Mouse (Mus musculus) midbrain, postnatal 0 days (tissue): Measurements from ENCODE around the gene Hif3a. TPM values are rescaled to one million over a fixed set of nuclear protein-coding genes. Genes with fewer than 3 reads are reported as not detected.

ENCODE experiments used
- ATAC-seq: fragments of 200-750 bp; cut with Nextera tagmentation; 2 replicates; pipeline ENCODE4 v1.8.0; 2017; ENCODE audit warnings: moderate number of reproducible peaks, mild to moderate bottlenecking, moderate TSS enrichment, moderate library complexity; ENCODE audit not compliant: low FRiP score
- DNase-seq: peaks from one replicate; pipeline ENCODE4 v3.0.0-alpha.2; 2015; ENCODE audit warnings: low spot score
- H3K27ac ChIP-seq: fragments of 300-500 bp; sonication (generic); 2 replicates; pipeline ENCODE4 v1.5.1; 2014; ENCODE audit warnings: low read depth, mild to moderate bottlenecking, low read length, mixed read lengths
- H3K27me3 ChIP-seq: fragments of 300-500 bp; sonication (generic); 2 replicates; pipeline ENCODE4 v1.6.1; 2014; ENCODE audit warnings: low read length, control low read depth, mixed read lengths; ENCODE audit not compliant: insufficient read depth
- H3K36me3 ChIP-seq: fragments of 300-500 bp; sonication (generic); 2 replicates; pipeline ENCODE4 v1.6.1; 2014; ENCODE audit warnings: low read length, control low read depth, mixed read lengths; ENCODE audit not compliant: insufficient read depth
- H3K4me1 ChIP-seq: fragments of 300-500 bp; sonication (generic); 2 replicates; pipeline ENCODE4 v1.6.1; 2014; ENCODE audit warnings: mild to moderate bottlenecking, control low read depth, antibody characterized with exemption, low read length, mixed read lengths; ENCODE audit not compliant: insufficient read depth
- H3K4me2 ChIP-seq: fragments of 300-500 bp; sonication (generic); 2 replicates; pipeline ENCODE4 v1.6.1; 2014; ENCODE audit warnings: low read depth, mild to moderate bottlenecking, low read length, mixed read lengths; ENCODE audit not compliant: poor library complexity, severe bottlenecking
- H3K4me3 ChIP-seq: fragments of 300-500 bp; sonication (generic); 2 replicates; pipeline ENCODE4 v1.5.1; 2014; ENCODE audit warnings: low read depth, mild to moderate bottlenecking, low read length, moderate library complexity
- H3K9ac ChIP-seq: fragments of 300-500 bp; sonication (generic); replicated peaks from 2 replicates; pipeline ENCODE4 v1.6.1; 2014; ENCODE audit warnings: mild to moderate bottlenecking, low read length, moderate library complexity, mixed read lengths; ENCODE audit not compliant: poor library complexity, severe bottlenecking
- H3K9me3 ChIP-seq: fragments of 300-500 bp; sonication (generic); 2 replicates; pipeline ENCODE4 v1.6.1; 2016; ENCODE audit warnings: low read length, control low read depth
- CTCF ChIP-seq: IDR thresholded peaks from 2 replicates; pipeline ENCODE4 v1.5.1; 2016; ENCODE audit warnings: antibody characterized with exemption, mild to moderate bottlenecking
- WGBS: fragments of 180-500 bp; shearing (Covaris S2); extraction: QIAGEN DNeasy Blood & Tissue Kit; methylation state at CpG from one replicate; pipeline ENCODE4 v1.1.7; 2014; 5-methylcytosine and 5-hydroxymethylcytosine counted together
- polyA plus RNA-seq: library from polyadenylated mRNA; unstranded; fragments of >200 nt; fragmentation: Nextera tagmentation; extraction: Ambion mirVana; gene quantifications from 2 replicates; pipeline ENCODE4 v1.2.1, GENCODE M21; 2015
- total RNA-seq: library from RNA; depleted of rRNA; stranded (reverse); fragments of >200 nt; gene quantifications from 2 replicates; pipeline ENCODE4 v1.2.3, GENCODE M21; 2014

Gene Hif3a
- total and polyA plus RNA-seq, 2 experiments from 2014 or later, result 2.7 to 13.6 TPM

GRCm38 (mm10) chr7:17059463-17059844, 2.8 kb downstream of the Hif3a start:
- no peaks in the 10 kb centered on the region for H3K36me3 ChIP-seq
- DNase-seq (no peak), ATAC-seq (no peak)
- no peak overlapping the region for H3K4me3 ChIP-seq
- H3K4me1 ChIP-seq, result peaks cover 2% of the 10 kb centered on the region; the same call in 1 of the 2 replicates
- peak overlapping the region; percentile 55 for H3K27ac ChIP-seq
- H3K27me3 ChIP-seq, result no peaks in the 10 kb centered on the region
- H3K9me3 ChIP-seq, result no peaks in the 10 kb centered on the region
- no peak overlapping the region for H3K9ac ChIP-seq
- H3K4me2 ChIP-seq, result 0 out of 2 replicates have a peak overlapping the region, but pooled peaks have one; percentile 12
- TF ChIP-seq CTCF, result no peak
- WGBS, result 72% methylated on average over 3 of the region's 3 CpGs

GRCm38 (mm10) chr7:17058816-17059462, 3.3 kb downstream of the Hif3a start:
- Histone ChIP-seq H3K27ac (peak overlapping the region; percentile 65), H3K4me3 (no peak overlapping the region), H3K9me3 (no peaks in the 10 kb centered on the region), H3K9ac (no peak overlapping the region), H3K36me3 (no peaks in the 10 kb centered on the region), H3K27me3 (no peaks in the 10 kb centered on the region), H3K4me2 (0 out of 2 replicates have a peak overlapping the region, but pooled peaks have one; percentile 12), H3K4me1 (peaks cover 2% of the 10 kb centered on the region; the same call in 1 of the 2 replicates)
- ATAC-seq, result no peak
- WGBS, result 34% methylated on average over 8 of the region's 8 CpGs
- no peak for TF ChIP-seq CTCF
- peak; percentile 62 for DNase-seq

GRCm38 (mm10) chr7:17058071-17058689, 4.0 kb downstream of the Hif3a start:
- no peak overlapping the region for H3K4me3 ChIP-seq
- no peaks in the 10 kb centered on the region for H3K27me3 ChIP-seq
- peak; percentile 78 for DNase-seq
- no peak; the same call in 1 of the 2 replicates for TF ChIP-seq CTCF
- 10% methylated on average over 15 of the region's 16 CpGs for WGBS
- H3K9ac ChIP-seq, result no peak overlapping the region
- H3K27ac ChIP-seq, result peak overlapping the region; percentile 70
- no peaks in the 10 kb centered on the region for H3K9me3 ChIP-seq
- peak; percentile 65 for ATAC-seq
- H3K4me2 ChIP-seq, result no peak overlapping the region
- peaks cover 2% of the 10 kb centered on the region; the same call in 1 of the 2 replicates for H3K4me1 ChIP-seq
- no peaks in the 10 kb centered on the region for H3K36me3 ChIP-seq

- WGBS, result 36% methylated on average over 14 of the region's 14 CpGs
- Histone ChIP-seq H3K4me2 (peak overlapping the region; percentile 85), H3K9me3 (no peaks in the 10 kb centered on the region), H3K27ac (peak overlapping the region; percentile 72), H3K4me3 (peak overlapping the region; percentile 42), H3K9ac (peak overlapping the region; percentile 53), H3K27me3 (no peaks in the 10 kb centered on the region), H3K4me1 (no peaks in the 10 kb centered on the region; the same call in 1 of the 2 replicates), H3K36me3 (no peaks in the 10 kb centered on the region)
- peak; percentile 57 for DNase-seq
- ATAC-seq, result peak; percentile 14; the same call in 1 of the 2 replicates
- no peak for TF ChIP-seq CTCF
These were observed 5.4 kb downstream of the Hif3a start for GRCm38 (mm10) chr7:17056601-17057523.

- peak overlapping the region; percentile 53 for H3K9ac ChIP-seq
- peak overlapping the region; percentile 85 for H3K4me2 ChIP-seq
- no peaks in the 10 kb centered on the region; the same call in 1 of the 2 replicates for H3K4me1 ChIP-seq
- TF ChIP-seq CTCF, result no peak
- H3K4me3 ChIP-seq, result peak overlapping the region; percentile 42
- H3K27me3 ChIP-seq, result no peaks in the 10 kb centered on the region
- DNase-seq (peak; percentile 93), ATAC-seq (peak; percentile 85)
- H3K9me3 ChIP-seq, result no peaks in the 10 kb centered on the region
- WGBS, result under 1% methylated on average over 42 of the region's 42 CpGs
- peak overlapping the region; percentile 72 for H3K27ac ChIP-seq
- no peaks in the 10 kb centered on the region for H3K36me3 ChIP-seq
These were observed 6.1 kb downstream of the Hif3a start for GRCm38 (mm10) chr7:17056081-17056581.
